Mouse (Mus musculus) stomach, postnatal 0 days (tissue): ENCODE measurements around the gene Lrrc32. TPM values are rescaled to one million over a fixed set of nuclear protein-coding genes. Genes with fewer than 3 reads are reported as not detected.

Experiments used
- ATAC-seq: fragments of 200-750 bp; cut with Nextera tagmentation; 2 replicates; pipeline ENCODE4 v1.8.0; 2017; ENCODE audit not compliant: low FRiP score, low TSS enrichment
- DNase-seq: peaks from one replicate; pipeline ENCODE4 v3.0.0-alpha.2; 2016; ENCODE audit warnings: low spot score
- H3K27ac ChIP-seq: fragments of 300-500 bp; sonication (generic); replicated peaks from 2 replicates; pipeline ENCODE4 v1.5.1; 2014; ENCODE audit warnings: mild to moderate bottlenecking, control low read depth
- H3K27me3 ChIP-seq: fragments of 300-500 bp; sonication (generic); 2 replicates; pipeline ENCODE4 v1.6.1; 2014; ENCODE audit warnings: low read length; ENCODE audit not compliant: control insufficient read depth, insufficient read depth
- H3K36me3 ChIP-seq: fragments of 300-500 bp; sonication (generic); 2 replicates; pipeline ENCODE4 v1.6.1; 2014; ENCODE audit warnings: low read length, mixed read lengths; ENCODE audit not compliant: control insufficient read depth, insufficient read depth
- H3K4me1 ChIP-seq: fragments of 300-500 bp; sonication (generic); replicated peaks from 2 replicates; pipeline ENCODE4 v1.6.1; 2014; ENCODE audit warnings: antibody characterized with exemption; ENCODE audit not compliant: control insufficient read depth, insufficient read depth
- H3K4me2 ChIP-seq: fragments of 300-500 bp; sonication (generic); replicated peaks from 2 replicates; pipeline ENCODE4 v1.6.1; 2014; ENCODE audit warnings: low read depth, mild to moderate bottlenecking, control low read depth, moderate library complexity
- H3K4me3 ChIP-seq: fragments of 300-500 bp; sonication (generic); 2 replicates; pipeline ENCODE4 v1.5.1; 2014; ENCODE audit warnings: low read depth, low read length, control low read depth
- H3K9ac ChIP-seq: fragments of 300-500 bp; sonication (generic); 2 replicates; pipeline ENCODE4 v1.6.1; 2014; ENCODE audit warnings: mild to moderate bottlenecking, low read length, control low read depth, mixed read lengths
- H3K9me3 ChIP-seq: fragments of 300-500 bp; sonication (generic); 2 replicates; pipeline ENCODE4 v1.6.1; 2016; ENCODE audit warnings: low read length; ENCODE audit not compliant: control insufficient read depth
- CTCF ChIP-seq: IDR thresholded peaks from 2 replicates; pipeline ENCODE4 v1.5.1; 2016; ENCODE audit warnings: antibody characterized with exemption, low read depth, mild to moderate bottlenecking, moderate library complexity
- EP300 ChIP-seq: optimal IDR thresholded peaks from 2 replicates; pipeline ENCODE3; 2016; ENCODE audit warnings: antibody characterized with exemption
- WGBS: fragments of 180-500 bp; shearing (Covaris S2); extraction: QIAGEN DNeasy Blood & Tissue Kit; methylation state at CpG from one replicate; pipeline ENCODE4 v1.1.7; 2014; 5-methylcytosine and 5-hydroxymethylcytosine counted together
- polyA plus RNA-seq: library from polyadenylated mRNA; unstranded; fragments of >200 nt; fragmentation: Nextera tagmentation; extraction: Ambion mirVana; gene quantifications from 2 replicates; pipeline ENCODE4 v1.2.1, GENCODE M21; 2015

Lrrc32 gene
- polyA plus RNA-seq, 1 experiment from 2014 or later: 3.6 TPM

DNA sequence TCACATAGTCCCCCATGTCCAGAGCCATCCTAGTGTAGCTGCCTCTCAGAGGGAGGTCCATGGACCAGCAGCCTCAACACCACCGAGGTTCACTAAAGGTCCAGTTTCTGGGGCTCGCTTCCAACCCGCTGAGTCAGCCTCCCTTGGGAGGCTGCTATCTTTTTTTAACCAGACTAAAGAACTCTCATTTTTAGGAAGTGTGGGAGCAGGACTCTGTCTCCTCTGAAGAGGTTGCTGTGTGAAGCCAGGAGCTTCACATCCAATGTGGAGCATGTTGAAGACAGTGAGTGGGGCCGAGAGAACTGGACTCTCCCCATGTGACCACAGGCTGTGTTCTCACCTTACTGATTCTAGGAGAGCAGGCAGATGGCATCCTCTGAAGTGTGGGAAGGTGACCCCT lies 3.6 kb upstream of the Lrrc32 start:
- Histone ChIP-seq H3K4me2 (no peak overlapping the region), H3K27ac (no peak overlapping the region), H3K36me3 (no peaks in the 10 kb centered on the region), H3K27me3 (no peaks in the 10 kb centered on the region), H3K4me1 (peaks cover 3% of the 10 kb centered on the region), H3K9me3 (no peaks in the 10 kb centered on the region), H3K9ac (no peak overlapping the region), H3K4me3 (no peak overlapping the region)
- ATAC-seq: no peak
- DNase-seq: no peak
- TF ChIP-seq EP300 (no peak), CTCF (no peak)
- 69% methylated on average over 4 of the region's 4 CpGs for WGBS

DNA sequence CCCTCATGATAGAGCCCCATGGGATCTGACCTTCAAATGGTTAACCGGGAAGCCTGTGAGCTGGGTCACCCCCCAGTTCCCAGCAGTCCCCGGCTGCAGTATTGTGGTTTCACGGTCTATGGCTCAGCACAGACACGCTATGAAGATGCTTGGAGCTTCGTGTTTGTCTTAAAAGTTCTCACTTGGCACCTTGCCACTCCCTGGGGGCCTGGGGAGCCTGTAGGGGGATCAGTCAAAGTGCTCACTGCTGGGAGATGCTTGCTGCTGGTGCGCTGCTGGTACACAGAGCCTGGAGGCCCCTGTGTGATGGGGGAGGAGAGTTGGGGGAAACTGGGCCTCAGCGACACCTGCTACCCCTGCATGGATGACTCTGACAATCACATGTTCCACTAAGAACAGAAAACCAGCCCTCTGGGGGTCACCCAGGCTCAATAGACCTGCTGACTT lies 2.6 kb upstream of the Lrrc32 start:
- no peaks in the 10 kb centered on the region for H3K36me3 ChIP-seq
- peaks cover 3% of the 10 kb centered on the region; the same call in 1 of the 2 replicates for H3K27me3 ChIP-seq
- ATAC-seq: no peak
- no peak overlapping the region for H3K27ac ChIP-seq
- H3K4me2 ChIP-seq: no peak overlapping the region
- no peak for DNase-seq
- TF ChIP-seq EP300 (no peak), CTCF (no peak)
- WGBS: 41% methylated on average over 7 of the region's 7 CpGs
- peaks cover 3% of the 10 kb centered on the region for H3K4me1 ChIP-seq
- H3K4me3 ChIP-seq: no peak overlapping the region
- no peaks in the 10 kb centered on the region for H3K9me3 ChIP-seq
- no peak overlapping the region for H3K9ac ChIP-seq

DNA sequence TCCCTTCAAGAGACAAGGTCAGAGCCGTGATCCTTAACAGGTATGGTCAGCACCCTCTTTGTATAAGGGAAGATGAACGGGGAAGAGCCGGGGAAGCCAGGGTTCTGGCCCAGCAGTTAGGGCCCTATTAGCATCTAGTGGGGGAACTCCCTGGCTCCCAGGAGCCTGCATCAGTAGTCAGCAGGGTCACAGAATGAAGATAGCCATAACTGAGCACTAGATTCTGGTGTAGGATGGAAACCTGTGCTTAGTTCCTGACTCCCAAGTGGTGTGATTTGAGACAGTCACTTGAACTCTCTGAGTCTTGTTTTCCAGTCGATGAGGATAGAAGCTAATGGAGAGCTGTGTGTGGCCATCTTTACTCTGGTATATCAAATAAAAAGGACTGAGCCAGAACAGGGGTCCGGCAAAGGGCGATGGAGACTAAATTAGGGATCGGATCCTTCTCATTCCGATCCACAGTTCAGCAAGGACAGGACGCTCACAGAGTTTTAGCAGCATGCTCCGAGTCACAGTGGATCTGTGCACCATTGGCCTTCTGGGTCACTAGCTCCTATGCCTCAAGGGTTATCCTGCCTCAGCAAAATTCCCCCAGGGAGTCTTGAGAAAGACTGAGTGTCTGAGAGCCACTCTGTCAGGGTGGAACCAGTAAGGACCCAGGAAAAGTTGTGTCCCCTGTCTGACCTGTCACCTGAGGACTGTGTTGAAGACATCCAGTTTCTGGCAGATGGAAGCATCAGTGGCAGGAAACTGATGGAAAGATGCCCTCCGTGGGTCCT lies 1.7 kb upstream of the Lrrc32 start:
- Histone ChIP-seq H3K4me2 (no peak overlapping the region), H3K27me3 (peaks cover 3% of the 10 kb centered on the region; the same call in 1 of the 2 replicates), H3K4me1 (peaks cover 3% of the 10 kb centered on the region), H3K4me3 (no peak overlapping the region), H3K9me3 (no peaks in the 10 kb centered on the region), H3K36me3 (no peaks in the 10 kb centered on the region), H3K9ac (no peak overlapping the region), H3K27ac (no peak overlapping the region)
- WGBS: 87% methylated on average over 11 of the region's 11 CpGs
- no peak for TF ChIP-seq EP300
- TF ChIP-seq CTCF: no peak
- DNase-seq: no peak
- no peak for ATAC-seq

DNA sequence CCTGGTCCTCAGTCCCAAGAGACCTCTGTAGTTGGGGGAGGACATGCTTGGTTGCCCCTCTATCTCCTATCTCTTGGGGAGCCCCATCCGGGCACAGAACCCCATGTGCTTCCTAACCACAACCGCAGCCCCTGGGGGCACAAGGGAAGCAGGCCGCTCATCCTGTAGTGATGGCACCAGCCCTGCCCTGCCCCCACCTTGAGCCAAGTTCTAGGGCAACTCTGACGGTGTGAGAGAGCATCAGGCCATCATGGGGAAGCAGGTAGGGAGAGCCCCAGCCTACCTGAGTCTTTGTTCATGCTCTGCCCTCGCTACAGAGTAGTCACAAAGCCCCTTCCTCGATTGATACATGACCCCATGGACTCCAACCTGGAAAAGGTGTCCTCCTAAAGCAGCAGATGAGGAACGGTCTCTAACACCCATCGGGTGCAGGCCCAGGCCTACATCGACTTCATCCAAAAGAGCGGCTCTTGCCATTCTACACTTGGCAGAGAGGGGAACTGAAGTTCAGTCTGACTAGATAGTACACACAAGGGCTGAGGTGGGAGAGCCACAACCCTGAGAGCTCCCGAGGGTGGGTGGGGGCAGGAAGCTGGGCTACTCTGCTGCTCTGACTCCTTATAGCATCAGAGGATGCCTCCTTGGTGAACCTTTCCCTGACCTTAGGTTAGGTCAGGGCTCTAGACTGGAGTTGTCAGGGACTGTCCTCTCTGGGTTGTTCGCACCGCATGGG lies 519 bp upstream of the Lrrc32 start:
- Histone ChIP-seq H3K9me3 (no peaks in the 10 kb centered on the region), H3K27me3 (peaks cover 3% of the 10 kb centered on the region; the same call in 1 of the 2 replicates), H3K4me3 (no peak overlapping the region), H3K4me2 (no peak overlapping the region), H3K36me3 (no peaks in the 10 kb centered on the region), H3K27ac (no peak overlapping the region), H3K4me1 (peaks cover 3% of the 10 kb centered on the region; the same call in 1 of the 2 replicates), H3K9ac (no peak overlapping the region)
- TF ChIP-seq EP300 (no peak), CTCF (no peak)
- ATAC-seq (no peak), DNase-seq (no peak)
- 87% methylated on average over 13 of the region's 13 CpGs for WGBS

DNA sequence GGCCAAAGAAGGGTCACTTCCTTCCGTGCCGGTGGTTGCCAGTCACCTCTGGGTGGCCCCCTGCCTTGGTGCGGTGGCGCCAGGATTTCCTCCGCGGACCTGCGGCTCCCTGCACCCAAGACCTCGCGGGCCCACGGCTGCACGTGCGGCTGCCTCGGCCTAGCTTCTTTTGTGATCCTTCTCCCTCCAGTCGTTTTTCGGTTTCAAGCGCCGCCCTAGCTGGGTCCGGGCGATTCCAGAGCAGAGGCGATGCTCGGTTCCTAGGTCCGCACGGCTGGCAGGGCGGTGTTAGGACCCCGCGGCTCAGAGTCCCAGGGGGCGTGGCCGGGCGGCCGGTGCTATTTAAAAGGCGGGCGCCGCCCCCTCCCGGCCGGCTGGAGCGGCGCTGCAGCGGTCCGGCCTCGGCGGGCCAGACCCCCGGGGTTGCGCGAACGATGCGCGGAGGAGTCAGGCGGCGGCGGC lies 571 bp downstream of the Lrrc32 start:
- Histone ChIP-seq H3K9ac (peak overlapping the region; percentile 63), H3K27me3 (peaks cover 3% of the 10 kb centered on the region; the same call in 1 of the 2 replicates), H3K9me3 (no peaks in the 10 kb centered on the region), H3K27ac (peak overlapping the region; percentile 13; the same call in 1 of the 2 replicates), H3K4me3 (peak overlapping the region; percentile 58), H3K4me2 (peak overlapping the region; percentile 71), H3K4me1 (peaks cover 3% of the 10 kb centered on the region; the same call in 1 of the 2 replicates), H3K36me3 (no peaks in the 10 kb centered on the region)
- ATAC-seq (peak; percentile 80), DNase-seq (peak; percentile 80)
- WGBS: under 1% methylated on average over 50 of the region's 50 CpGs
- TF ChIP-seq CTCF (peak; percentile 49), EP300 (no peak)
